Mouse (Mus musculus) lung, embryonic 14.5 days (tissue): ENCODE results near the gene Dnal4. TPM values are rescaled to one million over a fixed set of nuclear protein-coding genes. Genes with fewer than 3 reads are reported as not detected.
A peak's percentile ranks its signal among the peaks of the same experiment; 100 is the strongest.

ENCODE experiments used
- ATAC-seq: fragments of 200-750 bp; cut with Nextera tagmentation; 2 replicates; pipeline ENCODE4 v1.8.0; 2017; ENCODE audit warnings: mild to moderate bottlenecking, moderate TSS enrichment, moderate library complexity; ENCODE audit not compliant: insufficient read depth
- DNase-seq: peaks from one replicate; pipeline ENCODE4 v3.0.0-alpha.2; 2015
- H3K27ac ChIP-seq: fragments of 300-500 bp; sonication (generic); 2 replicates; pipeline ENCODE4 v1.5.1; 2014; ENCODE audit warnings: low read depth, mild to moderate bottlenecking, moderate library complexity
- H3K27me3 ChIP-seq: fragments of 300-500 bp; sonication (generic); 2 replicates; pipeline ENCODE4 v1.6.1; 2014; ENCODE audit warnings: low read length, control low read depth; ENCODE audit not compliant: insufficient read depth
- H3K36me3 ChIP-seq: fragments of 300-500 bp; sonication (generic); 2 replicates; pipeline ENCODE4 v1.6.1; 2014; ENCODE audit warnings: control low read depth; ENCODE audit not compliant: insufficient read depth
- H3K4me1 ChIP-seq: fragments of 300-500 bp; sonication (generic); 2 replicates; pipeline ENCODE4 v1.6.1; 2014; ENCODE audit warnings: antibody characterized with exemption, control low read depth; ENCODE audit not compliant: insufficient read depth
- H3K4me2 ChIP-seq: fragments of 300-500 bp; sonication (generic); 2 replicates; pipeline ENCODE4 v1.6.1; 2014; ENCODE audit warnings: mild to moderate bottlenecking
- H3K4me3 ChIP-seq: fragments of 300-500 bp; sonication (generic); 2 replicates; pipeline ENCODE4 v1.5.1; 2014; ENCODE audit warnings: low read depth, low read length
- H3K9ac ChIP-seq: fragments of 300-500 bp; sonication (generic); 2 replicates; pipeline ENCODE4 v1.6.1; 2014
- H3K9me3 ChIP-seq: fragments of 300-500 bp; sonication (generic); 2 replicates; pipeline ENCODE4 v1.6.1; 2016; ENCODE audit warnings: low read depth, low read length, control low read depth
- CTCF ChIP-seq: IDR thresholded peaks from 2 replicates; pipeline ENCODE4 v1.5.1; 2016; ENCODE audit warnings: antibody characterized with exemption, low read depth
- WGBS: fragments of 180-500 bp; shearing (Covaris S2); extraction: QIAGEN DNeasy Blood & Tissue Kit; methylation state at CpG from one replicate; pipeline ENCODE4 v1.1.7; 2014; 5-methylcytosine and 5-hydroxymethylcytosine counted together
- polyA plus RNA-seq: library from polyadenylated mRNA; unstranded; fragments of >200 nt; fragmentation: Nextera tagmentation; extraction: Ambion mirVana; gene quantifications from 2 replicates; pipeline ENCODE4 v1.2.1, GENCODE M21; 2014

Gene Dnal4
- polyA plus RNA-seq, 1 experiment from 2014 or later, result 61.0 TPM

GRCm38 (mm10) chr15:79790111-79790510, 12.5 kb upstream of the Dnal4 start:
- Histone ChIP-seq H3K9ac (no peak overlapping the region), H3K27me3 (no peaks in the 10 kb centered on the region; the same call in 1 of the 2 replicates), H3K4me3 (no peak overlapping the region), H3K9me3 (no peaks in the 10 kb centered on the region), H3K27ac (no peak overlapping the region), H3K4me2 (no peak overlapping the region), H3K36me3 (no peaks in the 10 kb centered on the region), H3K4me1 (no peaks in the 10 kb centered on the region)
- DNase-seq (no peak), ATAC-seq (no peak)
- 48% methylated on average over 8 of the region's 8 CpGs for WGBS
- no peak for TF ChIP-seq CTCF

GRCm38 (mm10) chr15:79787815-79788214, 10.2 kb upstream of the Dnal4 start:
- H3K4me2 ChIP-seq, result no peak overlapping the region
- H3K27ac ChIP-seq, result no peak overlapping the region
- WGBS, result 41% methylated on average over 8 of the region's 8 CpGs
- ATAC-seq, result no peak
- no peaks in the 10 kb centered on the region for H3K36me3 ChIP-seq
- TF ChIP-seq CTCF, result no peak
- H3K4me1 ChIP-seq, result no peaks in the 10 kb centered on the region
- H3K4me3 ChIP-seq, result no peak overlapping the region
- DNase-seq, result no peak
- no peaks in the 10 kb centered on the region for H3K27me3 ChIP-seq
- no peak overlapping the region for H3K9ac ChIP-seq
- H3K9me3 ChIP-seq, result no peaks in the 10 kb centered on the region

GRCm38 (mm10) chr15:79785056-79785455, 7.4 kb upstream of the Dnal4 start:
- ATAC-seq, result no peak
- Histone ChIP-seq H3K4me3 (no peak overlapping the region), H3K4me2 (no peak overlapping the region), H3K4me1 (no peaks in the 10 kb centered on the region), H3K27me3 (no peaks in the 10 kb centered on the region), H3K36me3 (no peaks in the 10 kb centered on the region), H3K9ac (no peak overlapping the region), H3K9me3 (no peaks in the 10 kb centered on the region), H3K27ac (no peak overlapping the region)
- no peak for DNase-seq
- 45% methylated on average over 1 of the region's 1 CpGs for WGBS
- TF ChIP-seq CTCF, result no peak

- Histone ChIP-seq H3K4me1 (peaks cover 6% of the 10 kb centered on the region; the same call in 1 of the 2 replicates), H3K4me3 (no peak overlapping the region), H3K27me3 (no peaks in the 10 kb centered on the region), H3K4me2 (no peak overlapping the region), H3K36me3 (no peaks in the 10 kb centered on the region), H3K9me3 (no peaks in the 10 kb centered on the region), H3K9ac (no peak overlapping the region), H3K27ac (no peak overlapping the region)
- no peak for TF ChIP-seq CTCF
- ATAC-seq (no peak), DNase-seq (no peak)
- 56% methylated on average over 7 of the region's 7 CpGs for WGBS
Observed at GRCm38 (mm10) chr15:79775662-79776061, 2.0 kb downstream of the Dnal4 start.

DNA sequence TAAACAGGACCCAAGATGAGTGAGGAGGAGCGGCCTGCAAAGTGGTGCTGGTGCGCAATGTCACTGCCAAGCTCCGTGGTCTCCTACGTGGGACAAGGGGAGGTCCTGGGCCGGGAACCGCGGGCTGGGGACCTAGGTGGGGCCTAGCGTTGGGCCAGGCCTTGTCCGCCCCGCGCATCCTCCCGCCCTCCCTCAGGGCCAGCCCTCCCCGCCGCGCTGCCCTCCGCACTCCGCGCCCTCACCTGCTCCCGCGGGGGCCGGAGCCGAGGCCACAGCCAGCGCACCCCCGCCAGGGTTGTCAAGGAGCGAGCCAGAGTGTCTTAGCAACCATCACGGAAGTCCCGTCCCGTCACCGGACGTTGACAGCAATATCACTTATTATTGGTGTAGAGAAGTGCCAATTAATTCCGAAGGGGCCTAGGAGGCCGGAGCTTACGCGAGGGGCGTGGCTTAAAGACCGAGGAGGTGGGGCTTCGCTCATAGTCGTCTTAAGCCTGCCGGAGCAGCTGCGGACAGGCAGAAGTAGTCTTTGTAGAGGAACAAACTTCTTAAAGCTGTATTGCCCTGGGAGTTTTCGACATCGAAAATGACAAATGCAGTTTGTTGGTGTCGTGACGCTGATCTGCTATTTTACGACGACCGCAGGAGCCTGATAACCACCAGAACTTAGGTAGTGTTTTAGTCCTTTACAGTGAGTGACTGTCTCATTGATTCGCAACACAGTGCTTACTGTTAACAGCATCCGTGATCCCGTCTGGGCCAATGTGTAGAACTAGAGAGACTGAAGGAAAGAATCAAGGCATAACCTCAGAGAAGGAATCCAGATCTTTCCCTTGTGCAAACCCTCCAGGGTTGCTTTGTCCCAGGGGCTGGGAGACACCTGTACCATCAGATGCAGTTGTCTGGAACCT, 3.3 kb downstream of the Dnal4 start:
- Histone ChIP-seq H3K4me2 (peak overlapping the region; percentile 83), H3K36me3 (no peaks in the 10 kb centered on the region), H3K9me3 (no peaks in the 10 kb centered on the region), H3K4me3 (peak overlapping the region; percentile 82), H3K9ac (peak overlapping the region; percentile 83), H3K27ac (peak overlapping the region; percentile 65), H3K4me1 (peaks cover 6% of the 10 kb centered on the region; the same call in 1 of the 2 replicates), H3K27me3 (no peaks in the 10 kb centered on the region)
- ATAC-seq (peak; percentile 99), DNase-seq (peak; percentile 100)
- TF ChIP-seq CTCF, result no peak
- WGBS, result under 1% methylated on average over 50 of the region's 50 CpGs

GRCm38 (mm10) chr15:79770629-79771240, 6.9 kb downstream of the Dnal4 start:
- no peak overlapping the region for H3K4me2 ChIP-seq
- H3K36me3 ChIP-seq, result no peaks in the 10 kb centered on the region
- H3K4me3 ChIP-seq, result no peak overlapping the region
- H3K27me3 ChIP-seq, result no peaks in the 10 kb centered on the region
- H3K9ac ChIP-seq, result no peak overlapping the region
- WGBS, result 65% methylated on average over 21 of the region's 21 CpGs
- no peak for TF ChIP-seq CTCF
- peaks cover 6% of the 10 kb centered on the region; the same call in 1 of the 2 replicates for H3K4me1 ChIP-seq
- ATAC-seq (no peak), DNase-seq (no peak)
- no peak overlapping the region for H3K27ac ChIP-seq
- no peaks in the 10 kb centered on the region for H3K9me3 ChIP-seq

DNA sequence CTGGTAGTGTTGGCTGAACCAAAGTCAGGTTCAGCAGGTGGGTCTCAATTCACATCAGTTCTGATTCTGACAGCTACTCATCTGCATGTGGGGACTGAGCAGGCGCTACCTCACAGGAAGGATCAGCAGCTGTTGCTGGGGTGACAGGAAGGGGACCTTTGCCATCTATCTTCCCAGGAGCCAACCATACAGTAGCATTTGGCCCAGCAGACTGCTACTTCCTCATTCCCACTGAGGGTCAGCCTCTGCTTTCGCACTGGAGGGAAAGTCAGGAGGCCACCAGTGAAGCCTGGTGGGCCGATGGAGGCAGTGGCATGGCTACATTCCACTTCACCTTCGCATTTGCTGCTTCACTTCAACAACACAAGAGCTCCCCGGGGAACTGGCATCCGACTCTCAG, 9.3 kb downstream of the Dnal4 start:
- Histone ChIP-seq H3K4me3 (no peak overlapping the region), H3K4me2 (no peak overlapping the region), H3K27ac (no peak overlapping the region), H3K9ac (no peak overlapping the region), H3K9me3 (no peaks in the 10 kb centered on the region), H3K27me3 (no peaks in the 10 kb centered on the region), H3K4me1 (peaks cover 3% of the 10 kb centered on the region; the same call in 1 of the 2 replicates), H3K36me3 (peaks cover 11% of the 10 kb centered on the region)
- no peak for TF ChIP-seq CTCF
- no peak for DNase-seq
- ATAC-seq, result no peak
- 57% methylated on average over 6 of the region's 6 CpGs for WGBS
